Mouse (Mus musculus) layer of hippocampus, adult 2 months (tissue): ENCODE data around the gene Spin2g. TPM values are rescaled to one million over a fixed set of nuclear protein-coding genes. Genes with fewer than 3 reads are reported as not detected.
"Not testable (repeated sequence)": the region's sequence is repeated elsewhere in the genome, so short reads cannot be mapped to it uniquely, and the experiment has no call there.

ENCODE experiments used
- DNase-seq, 2 experiments: peaks; one replicate each; pipeline ENCODE4 v3.0.0; 2022; ENCODE audit warnings: low spot score in 2 of 2
- H3K27ac ChIP-seq: fragments of 200-600 bp; 2 replicates; pipeline ENCODE4 v1.8.1; 2022
- H3K4me3 ChIP-seq: fragments of 200-600 bp; 2 replicates; pipeline ENCODE4 v1.8.1; 2022; ENCODE audit warnings: mild to moderate bottlenecking
- long read RNA-seq, 2 experiments: library from polyadenylated mRNA; stranded (forward); transcript quantifications; one replicate each; pipeline ENCODE4 v2.0.0; 2021; ENCODE audit warnings: borderline mapping rate in 2 of 2
- total RNA-seq, 2 experiments: library from RNA; stranded (reverse); gene quantifications; 2 replicates each; pipeline ENCODE4 v1.2.3; 2021

Gene Spin2g
- total RNA-seq: not detected
- long read RNA-seq, experiment 1: 0 reads
- long read RNA-seq, experiment 2: 0 reads

DNA sequence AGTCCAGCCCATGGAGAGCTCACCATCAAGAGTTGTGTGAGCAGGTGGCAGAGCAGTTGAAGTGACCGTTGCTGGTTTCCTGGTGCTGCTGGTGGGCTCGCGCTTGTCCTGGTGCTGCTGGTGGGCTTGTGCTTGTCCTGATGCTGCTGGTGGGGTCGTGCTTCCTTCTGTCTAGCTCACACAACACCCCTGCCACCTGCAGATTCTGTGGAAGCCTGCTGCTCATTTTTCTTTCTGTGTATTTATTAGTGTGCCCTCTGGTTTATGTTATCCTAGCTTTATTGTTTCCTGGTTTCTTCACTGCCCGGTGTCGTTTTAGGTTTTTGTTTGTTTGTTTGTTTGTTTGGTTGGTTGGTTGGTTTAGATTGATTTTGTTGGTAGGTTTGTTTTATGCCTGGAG, at the start of gene Spin2g:
Spin2g (minus strand) TSS at position 101 of the 400 bp plus-strand sequence.
- H3K27ac ChIP-seq, H3K4me3 ChIP-seq, DNase-seq: not testable (repeated sequence)

Other genes with a start within 250 kb of the Spin2g start
- not detected for gene Btbd35f9, start 77.2 kb downstream of the Spin2g start, total RNA-seq
- gene Btbd35f8, start 211.8 kb upstream of the Spin2g start, total RNA-seq: not detected